Mouse (Mus musculus): ENCODE measurements around the gene Rpl29. TPM values are rescaled to one million over a fixed set of nuclear protein-coding genes. Genes with fewer than 3 reads are reported as not detected.

Rpl29 gene
- polyA plus RNA-seq, 1 experiment from 2014 or later, result 1,077 TPM

- 4% methylated on average over 9 of the region's 9 CpGs for WGBS
- Histone ChIP-seq H3K9me3 (replicated peaks) (no peaks in the 10 kb centered on the region), H3K27me3 (no peaks in the 10 kb centered on the region), H3K4me3 (replicated peaks) (peak overlapping the region; percentile 14; the same call in 1 of the 2 replicates), H3K4me2 (peak overlapping the region; percentile 35), H3K36me3 (no peaks in the 10 kb centered on the region), H3K9ac (peak overlapping the region; percentile 17; the same call in 1 of the 2 replicates), H3K4me1 (peaks cover 92% of the 10 kb centered on the region), H3K27ac (peak overlapping the region; percentile 83)
- no peak for ATAC-seq (replicated peaks; ENCODE audit: low FRiP score)
Observed at GRCm38 (mm10) chr9:106450661-106451060, 21.4 kb downstream of the Rpl29 start.

- ATAC-seq (replicated peaks; ENCODE audit: low FRiP score), result no peak
- Histone ChIP-seq H3K9ac (no peak overlapping the region), H3K4me2 (peak overlapping the region; percentile 35), H3K9me3 (replicated peaks) (no peaks in the 10 kb centered on the region), H3K27me3 (no peaks in the 10 kb centered on the region), H3K27ac (peak overlapping the region; percentile 83), H3K4me1 (peaks cover 92% of the 10 kb centered on the region), H3K4me3 (replicated peaks) (no peak overlapping the region), H3K36me3 (no peaks in the 10 kb centered on the region)
- WGBS, result 68% methylated on average over 11 of the region's 11 CpGs
Observed at GRCm38 (mm10) chr9:106451298-106451697, 22.0 kb downstream of the Rpl29 start.

- Histone ChIP-seq H3K9ac (no peak overlapping the region), H3K9me3 (replicated peaks) (no peaks in the 10 kb centered on the region), H3K4me3 (replicated peaks) (peak overlapping the region; percentile 82; the same call in 1 of the 2 replicates), H3K27ac (0 out of 2 replicates have a peak overlapping the region, but pooled peaks have one; percentile 98), H3K27me3 (no peaks in the 10 kb centered on the region), H3K4me2 (0 out of 2 replicates have a peak overlapping the region, but pooled peaks have one; percentile 35), H3K4me1 (peaks cover 92% of the 10 kb centered on the region), H3K36me3 (no peaks in the 10 kb centered on the region)
- 41% methylated on average over 2 of the region's 2 CpGs for WGBS
- no peak for ATAC-seq (replicated peaks; ENCODE audit: low FRiP score)
Observed at GRCm38 (mm10) chr9:106451899-106452298, 22.6 kb downstream of the Rpl29 start.

- Histone ChIP-seq H3K9ac (0 out of 2 replicates have a peak overlapping the region, but pooled peaks have one; percentile 85), H3K4me3 (replicated peaks) (peak overlapping the region; percentile 82), H3K9me3 (replicated peaks) (no peaks in the 10 kb centered on the region), H3K27me3 (no peaks in the 10 kb centered on the region), H3K4me1 (peaks cover 92% of the 10 kb centered on the region), H3K4me2 (peak overlapping the region; percentile 97), H3K27ac (peak overlapping the region; percentile 98), H3K36me3 (no peaks in the 10 kb centered on the region)
- no peak for ATAC-seq (replicated peaks; ENCODE audit: low FRiP score)
- WGBS, result 30% methylated on average over 6 of the region's 6 CpGs
Observed at GRCm38 (mm10) chr9:106452351-106452750, 23.1 kb downstream of the Rpl29 start.

- Histone ChIP-seq H3K27ac (peak overlapping the region; percentile 98), H3K9me3 (replicated peaks) (no peaks in the 10 kb centered on the region), H3K27me3 (no peaks in the 10 kb centered on the region), H3K4me1 (peaks cover 93% of the 10 kb centered on the region), H3K4me3 (replicated peaks) (peak overlapping the region; percentile 82), H3K9ac (peak overlapping the region; percentile 85), H3K4me2 (peak overlapping the region; percentile 97), H3K36me3 (no peaks in the 10 kb centered on the region)
- ATAC-seq (replicated peaks; ENCODE audit: low FRiP score), result peak; percentile 1
- 0% methylated on average over 7 of the region's 7 CpGs for WGBS
Observed at GRCm38 (mm10) chr9:106452821-106453220, 23.6 kb downstream of the Rpl29 start.

GRCm38 (mm10) chr9:106453271-106454070 lies 24.2 kb downstream of the Rpl29 start, which contains the start of gene Pcbp4:
Gene Pcbp4, plus strand, starts transcription at chr9:106453291.
- ATAC-seq (replicated peaks; ENCODE audit: low FRiP score), result peak; percentile 63
- Histone ChIP-seq H3K27ac (peak within 1 kb of the TSS; percentile 98), H3K9ac (peak within 1 kb of the TSS; percentile 85), H3K36me3 (no peaks in the 10 kb centered on the region), H3K4me3 (replicated peaks) (peak within 1 kb of the TSS; percentile 82), H3K4me2 (peak within 1 kb of the TSS; percentile 97), H3K4me1 (peaks cover 92% of the 10 kb centered on the region), H3K27me3 (no peaks in the 10 kb centered on the region), H3K9me3 (replicated peaks) (no peaks in the 10 kb centered on the region)
- under 1% methylated on average over 43 of the region's 74 CpGs for WGBS

GRCm38 (mm10) chr9:106454071-106454761 lies 25.0 kb downstream of the Rpl29 start:
- H3K4me3 ChIP-seq (replicated peaks), result peak overlapping the region; percentile 82
- H3K4me2 ChIP-seq, result peak overlapping the region; percentile 97
- peaks cover 92% of the 10 kb centered on the region for H3K4me1 ChIP-seq
- no peaks in the 10 kb centered on the region for H3K9me3 ChIP-seq (replicated peaks)
- H3K36me3 ChIP-seq, result no peaks in the 10 kb centered on the region
- H3K27ac ChIP-seq, result peak overlapping the region; percentile 98
- H3K27me3 ChIP-seq, result no peaks in the 10 kb centered on the region
- under 1% methylated on average over 19 of the region's 20 CpGs for WGBS
- 0 out of 2 replicates have a peak, but pooled peaks have one; percentile 3 for ATAC-seq (replicated peaks; ENCODE audit: low FRiP score)
- peak overlapping the region; percentile 85 for H3K9ac ChIP-seq

- Histone ChIP-seq H3K36me3 (peaks cover 4% of the 10 kb centered on the region), H3K27me3 (no peaks in the 10 kb centered on the region), H3K4me2 (peak overlapping the region; percentile 97), H3K4me3 (replicated peaks) (peak overlapping the region; percentile 82), H3K27ac (peak overlapping the region; percentile 98), H3K4me1 (peaks cover 92% of the 10 kb centered on the region), H3K9ac (peak overlapping the region; percentile 85), H3K9me3 (replicated peaks) (no peaks in the 10 kb centered on the region)
- peak; percentile 19 for ATAC-seq (replicated peaks; ENCODE audit: low FRiP score)
- 5% methylated on average over 17 of the region's 17 CpGs for WGBS
Observed at GRCm38 (mm10) chr9:106454888-106455681, 25.8 kb downstream of the Rpl29 start.

- Histone ChIP-seq H3K9ac (peak overlapping the region; percentile 35), H3K27ac (peak overlapping the region; percentile 98), H3K27me3 (no peaks in the 10 kb centered on the region), H3K4me2 (peak overlapping the region; percentile 97), H3K9me3 (replicated peaks) (no peaks in the 10 kb centered on the region), H3K4me3 (replicated peaks) (peak overlapping the region; percentile 82), H3K36me3 (peaks cover 17% of the 10 kb centered on the region), H3K4me1 (peaks cover 88% of the 10 kb centered on the region)
- ATAC-seq (replicated peaks; ENCODE audit: low FRiP score), result peak; percentile 10; the same call in 1 of the 2 replicates
- whole genome bisulfite sequencing, result 32% methylated on average over 15 of the region's 15 CpGs
Observed at GRCm38 (mm10) chr9:106456325-106457162, 27.3 kb downstream of the Rpl29 start.

GRCm38 (mm10) chr9:106457163-106457559 lies 27.9 kb downstream of the Rpl29 start:
- ATAC-seq (replicated peaks; ENCODE audit: low FRiP score), result no peak
- Histone ChIP-seq H3K9ac (peak overlapping the region; percentile 35; the same call in 1 of the 2 replicates), H3K27me3 (no peaks in the 10 kb centered on the region), H3K4me2 (peak overlapping the region; percentile 97), H3K4me1 (peaks cover 83% of the 10 kb centered on the region), H3K36me3 (peaks cover 23% of the 10 kb centered on the region), H3K4me3 (replicated peaks) (peak overlapping the region; percentile 82), H3K9me3 (replicated peaks) (no peaks in the 10 kb centered on the region), H3K27ac (peak overlapping the region; percentile 98)
- 43% methylated on average over 9 of the region's 9 CpGs for WGBS

- no peak overlapping the region for H3K9ac ChIP-seq
- H3K27ac ChIP-seq, result no peak overlapping the region
- no peak overlapping the region for H3K4me2 ChIP-seq
- peaks cover 29% of the 10 kb centered on the region for H3K36me3 ChIP-seq
- H3K27me3 ChIP-seq, result no peaks in the 10 kb centered on the region
- peaks cover 77% of the 10 kb centered on the region for H3K4me1 ChIP-seq
- no peaks in the 10 kb centered on the region for H3K9me3 ChIP-seq (replicated peaks)
- no peak for ATAC-seq (replicated peaks; ENCODE audit: low FRiP score)
- 68% methylated on average over 5 of the region's 5 CpGs for WGBS
- no peak overlapping the region for H3K4me3 ChIP-seq (replicated peaks)
Observed at GRCm38 (mm10) chr9:106457920-106458319, 28.7 kb downstream of the Rpl29 start.

Data from kidney, embryonic 15.5 days (tissue).